Mouse (Mus musculus) kidney, adult 2 months (tissue): Measurements from ENCODE around the gene Opn1mw.

Experiments used
- CTCF ChIP-seq: fragments of 200-500 bp; conservative IDR thresholded peaks from 2 replicates; pipeline ENCODE4 v1.5.1; 2011; ENCODE audit warnings: low read depth, mild to moderate bottlenecking, control low read depth, low read length, moderate library complexity, mixed read lengths; ENCODE audit not compliant: insufficient read depth, insufficient read length
- POLR2A ChIP-seq: fragments of 200-500 bp; IDR thresholded peaks from one replicate; pipeline ENCODE4 v1.6.1; 2011; ENCODE audit warnings: low read depth, low read length, control low read depth

- TF ChIP-seq CTCF (no peak), POLR2A (no peak)
These were observed 13.2 kb upstream of the Opn1mw start for GRCm38 (mm10) chrX:74114036-74114435.
